Mouse (Mus musculus) brain, embryonic 14.5 days (tissue): ENCODE results near the gene Ctdsp2.
A peak's percentile ranks its signal among the peaks of the same experiment; 100 is the strongest.

Experiments
- CTCF ChIP-seq: fragments of 200-500 bp; IDR thresholded peaks from 2 replicates; pipeline ENCODE4 v1.5.1; 2012; ENCODE audit warnings: inconsistent platforms, mild to moderate bottlenecking, moderate library complexity, borderline replicate concordance; ENCODE audit not compliant: insufficient read depth, insufficient read length; ENCODE audit errors: extremely low read depth
- POLR2A ChIP-seq: fragments of 200-500 bp; IDR thresholded peaks from 2 replicates; pipeline ENCODE4 v1.6.1; 2012; ENCODE audit warnings: mild to moderate bottlenecking, inconsistent platforms, borderline replicate concordance; ENCODE audit not compliant: poor library complexity, insufficient read depth, insufficient read length, severe bottlenecking; ENCODE audit errors: extremely low read depth

DNA sequence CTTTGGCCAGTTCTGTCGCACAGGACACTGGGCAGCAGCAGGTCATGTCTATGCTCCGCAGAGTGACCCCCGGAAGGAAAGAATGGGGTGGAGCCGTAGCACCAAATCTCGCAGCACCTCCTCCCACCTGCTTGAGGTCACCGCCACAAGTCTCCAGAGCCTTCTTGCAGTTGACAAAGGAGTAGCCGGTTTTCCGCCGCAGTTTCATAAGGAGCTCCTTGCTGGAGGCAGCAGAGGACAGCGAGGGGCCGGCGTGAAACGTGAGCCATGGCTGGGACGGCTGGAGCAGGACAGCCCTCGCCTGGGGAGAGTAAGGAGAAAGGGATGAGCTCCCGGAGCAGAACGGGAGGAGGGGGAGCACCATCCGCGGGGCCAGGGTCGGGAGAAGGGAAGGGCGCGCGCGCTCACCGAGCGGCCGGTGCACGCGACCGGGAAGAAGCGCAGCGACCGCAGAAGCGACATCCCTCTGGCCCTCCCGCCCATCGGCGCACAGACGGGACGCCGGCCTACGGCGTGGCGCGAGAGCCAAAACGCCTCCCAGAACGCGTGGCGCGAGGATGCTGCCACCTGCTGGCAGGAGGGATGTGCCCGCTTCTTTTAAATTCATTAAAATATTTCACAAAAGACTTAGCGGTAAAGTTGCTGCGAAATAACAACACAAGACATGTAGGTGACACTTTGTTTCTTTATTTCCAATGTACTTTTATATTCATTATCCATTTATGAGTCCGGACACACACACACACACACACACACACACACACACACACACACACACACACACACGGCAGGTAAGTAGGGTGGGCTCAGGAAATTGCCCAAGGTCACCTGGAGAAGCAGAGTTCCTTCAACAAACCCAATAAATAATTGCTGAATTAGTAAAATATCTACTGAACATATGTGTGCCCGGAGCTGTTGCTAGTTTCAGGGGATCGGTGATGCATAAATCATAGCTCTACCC lies 52.1 kb downstream of the Ctdsp2 start, which contains the start of gene Tsfm:
- TF ChIP-seq CTCF (peak; percentile 97), POLR2A (peak; percentile 85)
